Mouse (Mus musculus) left cerebral cortex, postnatal 4 days (tissue): ENCODE measurements around the gene Atg4b. TPM values are rescaled to one million over a fixed set of nuclear protein-coding genes. Genes with fewer than 3 reads are reported as not detected.
"Not testable (repeated sequence)": the region's sequence is repeated elsewhere in the genome, so short reads cannot be mapped to it uniquely, and the experiment has no call there.

Experiments
- DNase-seq: peaks from one replicate; pipeline ENCODE4 v3.0.0-alpha.2; 2022
- intact Hi-C: fragments of 180-260 bp; cut with DNase I; formaldehyde crosslinking; loops from one replicate; pipeline ENCODE4 v1.15.1; 2025
- total RNA-seq, 2 experiments: library from RNA; stranded (reverse); gene quantifications; 2 replicates each; pipeline ENCODE4 v1.2.3; 2021

The Atg4b gene
- total RNA-seq, 2 experiments from 2014 or later, result 85.1 to 89.7 TPM

- intact Hi-C loops, result no loop called here
These were observed 4.0 kb downstream of the Atg4b start for GRCm38 (mm10) chr1:93755291-93755610.

DNA sequence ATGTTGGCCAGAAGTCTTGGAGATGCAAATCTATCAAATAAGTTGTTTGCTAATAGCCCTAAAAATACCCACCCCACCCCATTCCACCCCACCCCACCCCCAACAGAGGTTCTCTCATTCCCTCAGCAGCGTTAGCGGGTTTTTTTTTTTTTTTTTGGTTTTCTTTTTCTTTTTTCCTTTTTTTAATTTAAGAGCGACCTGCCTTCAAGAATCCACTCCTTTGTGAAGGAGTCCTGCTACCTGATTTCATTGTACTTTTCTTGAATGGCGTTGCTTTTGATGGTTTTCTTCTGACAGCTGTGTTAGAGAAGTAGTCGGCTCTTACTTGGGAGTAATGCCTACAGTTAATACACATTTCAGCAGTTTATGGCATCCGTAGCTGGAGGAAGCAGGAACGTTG lies 4.3 kb downstream of the Atg4b start:
- intact Hi-C loops, result no loop called here
- DNase-seq, result no peak

More at GRCm38 (mm10) chr1:93755291-93755610, 4.0 kb downstream of the Atg4b start:
- DNase-seq, result no peak

DNA sequence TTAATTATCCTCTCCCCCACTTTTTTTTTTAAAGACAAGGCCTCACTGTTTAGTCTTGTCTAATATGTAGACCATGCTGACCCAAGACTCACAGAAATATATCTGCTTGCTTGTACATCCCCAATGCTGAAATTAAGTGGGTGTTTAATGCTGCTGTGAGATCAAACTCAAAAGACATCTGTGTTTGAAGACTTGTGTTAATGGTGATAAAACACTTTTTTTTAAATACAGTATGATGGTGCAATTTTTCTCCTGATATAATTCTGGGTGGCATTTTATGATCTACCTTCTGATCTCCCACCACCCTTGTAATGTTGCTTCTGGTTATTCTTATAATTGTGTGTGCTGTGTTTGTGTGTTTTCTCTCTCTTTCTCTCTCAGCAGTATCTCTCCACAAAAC lies 4.9 kb downstream of the Atg4b start:
- no peak for DNase-seq
- intact Hi-C loops, result no loop called here

- intact Hi-C loops, result no loop called here
- DNase-seq, result no peak
These were observed 8.8 kb downstream of the Atg4b start for GRCm38 (mm10) chr1:93760076-93760475.

DNA sequence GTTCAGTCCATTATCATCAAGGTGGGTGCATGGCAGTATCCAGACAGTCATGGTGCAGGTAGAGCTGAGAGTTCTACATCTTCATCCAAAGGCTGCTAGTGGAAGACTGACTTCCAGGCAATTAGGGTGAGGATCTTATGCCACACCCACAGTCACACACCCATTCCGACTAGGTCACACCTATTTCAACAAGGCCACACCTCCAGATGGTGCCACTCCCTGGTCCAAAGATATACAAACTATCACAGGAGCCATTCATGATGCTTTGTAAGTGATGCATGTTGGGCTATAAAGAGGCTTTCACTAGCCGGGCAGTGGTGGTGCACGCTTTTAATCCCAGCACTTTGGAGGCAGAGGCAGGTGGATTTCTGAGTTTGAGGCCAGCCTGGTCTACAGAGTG lies 12.2 kb downstream of the Atg4b start:
- DNase-seq, intact Hi-C loops: not testable (repeated sequence)

GRCm38 (mm10) chr1:93764871-93765591 lies 13.7 kb downstream of the Atg4b start:
- DNase-seq, result no peak
- intact Hi-C loops, result no loop called here

- intact Hi-C loops, result no loop called here
- no peak for DNase-seq
These were observed 16.3 kb downstream of the Atg4b start for GRCm38 (mm10) chr1:93767600-93767999.

GRCm38 (mm10) chr1:93769901-93770300 lies 18.6 kb downstream of the Atg4b start:
- intact Hi-C loops, result loop anchor here (10.0 kb wide), 1 partner anchor 265 kb away; no protein-coding TSS in a partner anchor
- no peak for DNase-seq

- no peak for DNase-seq
- intact Hi-C loops, result loop anchor here (10.0 kb wide), 1 partner anchor 272 kb away; no protein-coding TSS in a partner anchor
These were observed 25.4 kb downstream of the Atg4b start for GRCm38 (mm10) chr1:93776686-93777085.

DNA sequence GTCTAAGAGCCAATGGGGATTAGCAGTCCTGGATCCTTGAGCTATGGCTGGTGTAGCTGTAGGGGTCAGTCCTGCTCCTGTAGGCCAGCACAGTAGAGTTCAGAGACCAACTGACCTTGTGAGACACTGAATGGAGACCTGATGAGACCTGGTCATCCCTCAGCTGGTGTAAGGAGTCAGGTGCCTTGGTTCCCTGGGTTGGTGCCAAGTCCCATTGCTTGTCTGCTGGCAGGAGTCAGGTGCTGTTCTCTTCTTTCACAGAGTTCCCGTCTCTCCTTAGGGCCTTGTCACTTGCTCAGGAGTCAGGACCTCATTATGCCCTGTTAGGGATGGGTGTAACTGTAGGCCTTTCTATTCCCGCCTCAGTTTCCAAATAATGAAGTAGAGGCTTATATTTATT lies 35.6 kb downstream of the Atg4b start:
- peak; percentile 10 for DNase-seq
- intact Hi-C loops, result no loop called here

GRCm38 (mm10) chr1:93794526-93794925 lies 43.2 kb downstream of the Atg4b start:
- no peak for DNase-seq
- intact Hi-C loops, result no loop called here

DNA sequence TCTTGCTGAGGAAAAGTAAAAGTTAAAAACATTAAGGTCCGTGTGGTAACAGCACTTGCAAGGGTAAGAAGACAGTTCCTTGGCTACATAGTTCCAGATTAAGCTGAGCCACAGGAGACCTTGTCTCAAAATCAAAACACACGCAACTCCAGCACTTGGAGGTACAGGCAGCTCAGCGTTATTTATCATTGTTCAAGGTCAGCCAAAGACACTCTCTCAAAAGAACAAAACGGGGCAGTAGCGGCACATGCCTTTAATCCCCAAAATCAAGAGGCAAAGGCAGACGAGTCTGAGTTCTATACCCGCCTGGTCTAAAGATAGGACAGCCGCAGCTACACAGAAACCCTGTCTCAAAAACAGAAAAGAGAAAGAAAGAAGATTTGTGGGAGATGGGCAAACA lies 44.6 kb downstream of the Atg4b start:
- intact Hi-C loops, result no loop called here
- no peak for DNase-seq

- intact Hi-C loops, result no loop called here
- DNase-seq, result no peak
These were observed 49.6 kb downstream of the Atg4b start for GRCm38 (mm10) chr1:93800670-93801503.

GRCm38 (mm10) chr1:93801741-93802238 lies 50.5 kb downstream of the Atg4b start, which contains the start of gene Dtymk:
Gene Dtymk (minus strand): TSS chr1:93801934.
- intact Hi-C loops, result no loop called here
- peak; percentile 94 for DNase-seq

DNA sequence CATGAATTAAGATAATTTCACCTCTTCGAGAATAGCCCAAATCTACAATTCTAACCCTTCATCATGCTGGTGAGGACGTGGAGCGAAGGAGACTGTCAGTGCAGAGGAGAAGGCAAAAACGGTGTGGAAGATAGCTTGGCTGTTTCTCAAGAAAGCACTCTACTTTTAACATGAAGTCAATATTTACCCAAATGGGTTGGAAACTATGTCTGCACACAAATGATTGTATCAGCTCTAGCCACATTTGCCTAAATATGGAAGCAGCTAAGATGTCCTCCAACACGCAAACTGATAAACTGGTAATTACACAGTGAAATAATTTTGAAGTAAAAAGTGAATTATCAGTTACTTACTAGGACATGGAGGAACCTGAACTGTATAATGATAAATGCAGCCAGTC lies 51.5 kb downstream of the Atg4b start:
- no peak for DNase-seq
- intact Hi-C loops, result no loop called here

DNA sequence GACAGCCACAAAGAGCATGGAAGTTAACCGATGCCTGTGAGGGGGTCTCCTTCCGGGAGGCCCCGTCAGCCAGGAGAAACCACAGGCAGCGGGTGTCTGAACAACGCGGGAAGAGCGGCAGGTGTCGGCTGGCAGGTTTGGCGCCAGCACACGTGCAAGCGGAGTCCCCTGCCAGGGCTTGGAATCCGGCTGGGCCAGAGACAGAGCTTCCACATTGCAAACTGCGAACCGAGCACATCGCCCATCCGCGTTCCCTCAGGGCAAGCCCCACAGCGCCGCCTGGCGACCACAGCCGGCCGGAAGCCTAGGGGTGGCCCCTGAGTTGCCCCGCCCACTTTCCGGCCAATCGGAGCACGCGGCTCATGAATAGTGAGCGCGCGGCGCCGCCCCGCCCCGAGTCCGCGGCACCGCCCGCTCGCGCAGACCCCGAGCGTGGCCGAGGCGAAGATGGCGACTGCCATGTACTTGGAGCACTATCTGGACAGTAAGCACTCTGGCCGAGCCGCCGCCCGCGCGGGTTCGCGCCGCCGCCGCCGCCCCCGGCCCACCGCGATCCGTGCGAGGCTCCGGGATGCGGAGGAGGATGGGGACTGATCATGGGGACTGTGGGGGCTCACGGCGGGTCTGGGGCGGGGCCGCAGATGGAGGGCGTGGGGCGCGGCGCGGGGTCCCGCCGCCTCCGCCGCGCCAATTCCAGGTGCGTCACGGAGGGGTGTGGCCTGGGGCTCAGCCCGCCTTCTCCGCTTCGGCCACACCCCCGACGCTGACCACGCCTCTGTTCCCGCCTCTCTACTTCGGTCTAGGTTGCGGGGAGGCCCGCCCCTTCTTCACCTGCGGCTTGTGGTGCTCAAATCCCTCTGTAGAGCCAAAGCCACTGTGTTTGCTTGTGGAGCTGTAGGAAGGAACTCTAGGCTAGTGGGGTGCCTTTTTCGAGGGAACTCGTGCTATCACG lies 52.5 kb downstream of the Atg4b start, which contains the start of gene Ing5:
Ing5 (plus strand) TSS at position 410 of the 952 bp plus-strand sequence.
- peak; percentile 100 for DNase-seq
- intact Hi-C loops, result no loop called here

DNA sequence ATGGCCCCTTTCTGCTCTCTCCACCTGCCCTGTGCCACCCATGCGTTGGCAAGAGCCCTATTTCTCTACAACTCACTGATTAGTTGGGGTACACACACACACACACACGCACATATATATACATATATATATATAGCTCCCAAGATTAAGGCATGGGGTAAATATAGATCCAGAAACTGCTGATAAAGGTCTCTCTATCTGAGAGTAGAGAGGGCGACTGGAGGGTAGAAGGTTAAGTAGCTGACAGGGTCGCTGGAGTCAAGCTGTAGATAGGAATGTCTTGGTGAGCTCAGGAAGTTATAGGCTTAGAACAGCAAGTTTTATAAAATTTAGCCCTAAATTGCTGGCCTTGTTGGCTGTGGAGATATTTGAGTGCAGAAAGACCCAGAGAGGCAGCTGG lies 53.5 kb downstream of the Atg4b start:
- intact Hi-C loops, result no loop called here
- DNase-seq, result no peak

- DNase-seq, result no peak
- intact Hi-C loops, result no loop called here
These were observed 54.1 kb downstream of the Atg4b start for GRCm38 (mm10) chr1:93805221-93805951.

- no peak for DNase-seq
- intact Hi-C loops, result no loop called here
These were observed 57.6 kb downstream of the Atg4b start for GRCm38 (mm10) chr1:93808871-93809270.

DNA sequence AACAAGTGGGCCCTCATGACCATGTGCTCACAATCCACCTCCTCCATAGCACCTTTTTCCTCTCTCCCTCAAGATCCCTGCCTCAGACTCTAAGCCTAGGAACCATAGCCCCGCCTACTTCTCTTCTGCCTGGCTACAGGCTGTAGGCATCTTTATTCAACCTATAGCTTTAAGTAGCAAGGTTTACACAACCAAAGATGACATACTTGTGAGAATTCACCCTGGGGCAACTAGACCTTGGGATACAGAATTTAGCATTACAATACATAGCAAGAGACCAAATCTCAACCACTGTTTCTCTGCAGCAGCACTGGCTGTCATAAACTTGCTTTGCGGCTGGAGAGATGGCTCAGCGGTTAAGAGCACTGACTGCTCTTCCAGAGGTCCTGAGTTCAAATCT lies 58.7 kb downstream of the Atg4b start:
- intact Hi-C loops, result no loop called here
- DNase-seq, result no peak
